Mouse (Mus musculus) spleen, postnatal 4 days (tissue): ENCODE measurements at regions not wholly inside any gene's neighbourhood (a gene's known extent, or its start where the extent isn't known, plus 50 kb on each side); places are given as distances from the start of the nearest gene placed in this dataset.

ENCODE experiments used
- DNase-seq, 2 experiments: peaks; one replicate each; pipeline ENCODE4 v3.0.0; 2022; ENCODE audit warnings: low spot score in 2 of 2

DNA sequence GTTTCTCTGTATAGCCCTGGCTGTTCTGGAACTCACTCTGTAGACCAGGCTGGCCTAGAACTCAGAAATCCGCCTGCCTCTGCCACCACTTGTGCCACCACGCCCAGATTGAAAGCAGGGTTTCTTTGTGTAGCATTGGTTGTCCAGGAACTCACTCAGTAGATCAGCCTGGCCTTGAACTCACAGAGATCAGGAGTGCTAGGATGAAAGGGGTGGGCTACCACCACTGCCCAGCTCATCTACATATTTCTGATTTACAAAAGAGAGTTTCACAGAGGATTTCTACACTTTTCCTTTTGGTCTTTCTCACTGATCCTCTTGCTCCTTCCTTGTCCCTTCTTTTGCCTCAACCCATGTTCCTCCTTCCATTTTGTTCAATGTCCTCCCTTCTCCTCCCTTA is 53.1 kb upstream of the Lbx1 start:
- DNase-seq, result no peak

DNA sequence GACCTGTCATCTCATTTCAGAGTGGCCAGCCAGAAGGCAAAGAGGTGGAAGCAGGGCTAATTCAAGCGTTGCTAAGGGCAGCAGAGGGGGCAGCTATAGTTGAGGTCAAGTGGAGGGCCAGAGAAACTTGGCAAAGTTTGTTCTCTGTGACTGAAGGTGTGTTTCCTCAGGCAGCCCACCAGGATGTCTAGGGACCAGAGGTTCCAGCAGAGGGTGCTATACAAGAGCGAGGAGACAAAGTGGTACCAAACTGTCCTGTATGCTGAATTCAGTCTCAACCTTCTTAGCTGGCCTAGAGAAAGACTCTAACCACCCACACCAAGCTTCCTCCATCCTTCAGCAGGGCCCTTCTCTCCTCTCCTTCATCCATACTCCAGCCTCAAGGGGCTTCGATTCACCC is 62.2 kb upstream of the Lbx1 start:
- no peak for DNase-seq

DNA sequence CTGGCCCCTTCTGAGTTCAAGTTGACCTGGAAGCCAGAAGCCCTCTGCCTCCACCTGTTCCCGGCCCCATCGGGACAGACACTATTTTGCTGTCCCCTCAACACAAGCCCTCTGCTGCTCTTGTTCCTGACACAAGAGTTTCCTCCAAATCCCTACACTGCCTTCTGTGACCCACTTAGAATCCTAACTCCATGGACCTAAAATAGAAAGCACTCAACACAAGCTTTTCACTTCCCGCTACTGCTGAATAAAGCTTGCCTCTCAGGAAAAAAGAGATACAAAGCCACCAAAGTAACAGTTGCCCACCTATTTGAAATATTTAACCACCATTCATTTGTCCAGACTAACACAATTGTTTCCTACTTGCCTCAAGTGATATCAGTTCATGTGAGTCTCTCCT is 63.7 kb upstream of the Lbx1 start:
- DNase-seq, result no peak

DNA sequence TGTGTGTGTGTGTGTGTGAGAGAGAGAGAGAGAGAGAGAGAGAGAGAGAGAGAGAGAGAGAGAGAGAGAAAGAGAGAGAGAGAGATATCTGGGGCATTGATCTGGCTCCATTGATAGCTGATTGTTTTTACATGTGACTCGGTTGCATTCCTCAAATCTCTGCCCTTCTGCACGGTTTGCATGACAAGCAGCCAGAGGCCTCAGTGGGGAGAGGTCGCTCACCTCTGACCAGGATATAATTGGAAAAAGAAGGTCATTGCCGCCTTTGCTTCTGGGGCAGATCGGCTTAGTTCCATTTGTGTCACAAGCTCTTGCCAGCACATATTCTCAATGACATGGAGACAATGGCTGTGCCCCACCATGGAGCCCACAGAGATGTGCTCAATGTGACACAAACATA is 63.8 kb upstream of the Btrc start:
- DNase-seq, result no peak

DNA sequence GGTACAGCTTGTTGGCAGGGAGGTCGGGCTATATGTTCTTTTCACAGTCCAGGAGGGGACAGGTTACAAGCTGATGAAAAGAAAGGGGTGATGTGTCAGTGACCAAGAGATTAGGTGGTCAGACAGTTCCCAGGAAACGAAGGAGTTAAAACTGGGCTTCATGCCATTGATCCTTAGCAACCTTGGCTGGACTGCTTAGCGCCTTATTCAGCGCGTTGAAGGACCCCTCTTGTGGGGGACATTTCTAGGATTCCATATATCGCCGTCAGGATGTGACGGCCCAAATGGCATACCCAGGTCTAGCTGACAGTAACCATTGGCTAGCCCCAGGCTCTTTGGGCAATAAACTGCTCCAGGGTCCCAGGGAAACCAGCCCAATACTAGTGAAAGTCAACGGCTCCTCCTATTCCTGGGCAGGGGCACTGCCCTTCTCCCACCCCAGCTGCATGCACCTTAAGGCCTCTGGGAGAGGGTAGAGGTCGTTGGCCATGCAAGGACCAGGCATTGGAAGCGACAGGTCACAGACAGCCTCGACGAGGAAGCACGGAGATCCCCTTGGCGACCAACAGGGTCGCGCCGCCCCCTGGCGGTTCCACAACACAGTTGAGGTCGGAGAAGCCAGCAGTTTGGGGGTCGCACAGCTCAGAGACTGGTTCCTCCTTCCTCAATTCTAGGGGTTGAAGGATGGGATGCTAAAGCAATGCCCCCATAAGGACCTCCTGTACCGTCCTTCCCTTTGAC is 62.7 kb upstream of the Btrc start:
- no peak for DNase-seq

DNA sequence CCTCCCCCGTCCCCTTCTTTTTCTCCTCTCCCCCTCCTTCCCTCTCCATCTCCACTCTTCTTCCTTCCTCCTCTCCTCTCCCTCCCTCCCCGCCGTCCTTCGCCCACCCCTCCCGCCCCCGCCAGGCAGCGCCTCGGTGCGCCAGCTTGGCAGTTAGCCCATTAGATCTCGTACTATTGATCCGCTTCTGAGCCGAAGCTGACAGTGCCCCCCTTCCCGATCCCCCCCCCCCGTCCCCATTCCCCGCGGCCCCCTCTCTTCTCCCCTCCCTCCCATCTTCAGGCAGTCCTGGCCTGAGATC is 62.2 kb upstream of the Btrc start:
- DNase-seq, result no peak

DNA sequence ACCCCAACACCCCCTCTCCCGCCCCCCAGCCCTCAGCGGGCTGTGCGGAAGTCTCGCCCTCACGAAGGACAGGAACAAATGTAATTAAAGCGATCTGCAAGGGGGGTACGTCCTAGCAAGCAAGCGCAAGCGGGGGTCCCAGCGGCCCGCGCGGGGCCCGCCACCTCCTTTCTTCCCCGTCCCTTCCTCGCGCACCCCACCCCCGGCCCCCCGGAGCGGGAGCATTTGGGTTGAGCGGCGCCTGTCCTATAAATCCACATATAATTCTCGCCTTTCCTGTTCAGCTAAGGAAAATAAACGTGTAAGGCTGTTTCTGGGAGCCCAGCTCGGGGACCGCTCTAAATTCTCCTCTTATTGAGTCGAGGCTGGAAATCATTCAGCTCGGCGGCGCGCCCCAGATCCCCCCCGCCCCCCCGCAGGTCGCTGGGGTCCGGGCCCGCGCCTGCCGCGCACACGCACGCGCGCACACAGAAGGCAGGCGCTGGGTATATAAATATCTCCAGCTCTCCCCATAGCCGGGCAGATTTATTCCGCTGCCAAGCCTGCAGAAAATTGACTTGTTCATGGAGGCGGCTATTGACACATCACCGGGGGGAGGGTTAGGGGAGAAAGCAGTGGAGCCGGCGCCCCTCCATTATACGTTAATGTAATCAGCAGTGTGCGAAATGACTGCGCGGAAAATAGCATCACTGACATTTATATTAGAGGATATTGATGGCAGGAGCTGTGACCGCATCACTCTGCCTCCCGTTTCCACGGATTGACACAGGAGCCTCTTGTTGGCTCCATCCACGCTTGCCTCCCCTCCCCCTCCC is 61.6 kb upstream of the Btrc start:
- DNase-seq, result no peak

DNA sequence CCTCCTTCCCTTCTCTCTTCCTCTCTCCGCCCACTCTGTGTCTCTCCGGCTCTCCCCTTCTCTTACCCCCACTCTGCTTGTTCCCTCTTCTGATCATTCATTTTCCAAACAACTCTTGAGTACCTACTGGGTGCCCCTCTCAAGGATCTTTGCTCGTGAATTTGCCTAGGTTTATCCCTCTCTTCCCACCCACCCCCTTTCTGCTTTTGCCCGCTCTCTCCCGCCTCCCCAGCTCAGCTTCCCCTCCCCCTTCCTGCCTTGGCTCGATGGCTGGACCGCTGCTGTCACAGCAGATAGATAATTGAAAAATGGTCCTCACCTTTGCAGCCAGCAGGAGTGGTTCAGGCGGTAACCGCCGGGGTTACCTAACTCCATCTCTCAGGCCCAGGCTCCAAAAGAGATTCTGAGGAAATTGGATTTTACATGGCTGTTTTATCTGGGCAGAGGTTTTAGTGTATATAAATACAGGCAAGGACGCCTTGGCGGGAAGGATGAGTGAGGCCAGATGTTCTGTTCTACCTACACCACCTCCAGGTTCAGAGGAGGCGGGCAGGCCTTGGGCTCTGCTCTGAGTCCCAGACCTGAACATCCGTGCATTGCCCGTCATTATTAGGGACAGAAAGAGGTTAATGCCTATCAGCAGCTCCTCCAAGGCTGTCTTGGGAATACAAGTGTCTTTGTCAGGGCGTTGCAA is 60.8 kb upstream of the Btrc start:
- no peak for DNase-seq

DNA sequence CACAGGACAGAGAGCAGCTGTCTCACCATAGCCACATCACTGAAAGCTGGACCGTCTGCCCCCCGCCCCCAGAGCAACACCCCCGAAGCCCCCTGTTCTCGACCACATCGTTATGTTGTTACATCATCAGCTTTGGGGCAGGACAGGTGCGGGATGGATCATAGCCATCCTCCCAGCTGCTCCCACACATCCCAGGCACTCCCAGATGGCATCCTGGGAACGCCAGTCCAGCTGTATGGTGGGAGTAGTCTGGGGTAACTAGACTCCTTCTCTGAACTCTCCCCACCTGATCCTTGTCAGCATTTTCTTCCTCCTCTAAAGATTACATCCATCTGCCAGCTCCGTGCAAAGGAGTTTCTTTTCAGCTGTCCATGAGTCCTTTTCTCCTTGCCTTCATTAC is 59.0 kb upstream of the Btrc start:
- no peak for DNase-seq

DNA sequence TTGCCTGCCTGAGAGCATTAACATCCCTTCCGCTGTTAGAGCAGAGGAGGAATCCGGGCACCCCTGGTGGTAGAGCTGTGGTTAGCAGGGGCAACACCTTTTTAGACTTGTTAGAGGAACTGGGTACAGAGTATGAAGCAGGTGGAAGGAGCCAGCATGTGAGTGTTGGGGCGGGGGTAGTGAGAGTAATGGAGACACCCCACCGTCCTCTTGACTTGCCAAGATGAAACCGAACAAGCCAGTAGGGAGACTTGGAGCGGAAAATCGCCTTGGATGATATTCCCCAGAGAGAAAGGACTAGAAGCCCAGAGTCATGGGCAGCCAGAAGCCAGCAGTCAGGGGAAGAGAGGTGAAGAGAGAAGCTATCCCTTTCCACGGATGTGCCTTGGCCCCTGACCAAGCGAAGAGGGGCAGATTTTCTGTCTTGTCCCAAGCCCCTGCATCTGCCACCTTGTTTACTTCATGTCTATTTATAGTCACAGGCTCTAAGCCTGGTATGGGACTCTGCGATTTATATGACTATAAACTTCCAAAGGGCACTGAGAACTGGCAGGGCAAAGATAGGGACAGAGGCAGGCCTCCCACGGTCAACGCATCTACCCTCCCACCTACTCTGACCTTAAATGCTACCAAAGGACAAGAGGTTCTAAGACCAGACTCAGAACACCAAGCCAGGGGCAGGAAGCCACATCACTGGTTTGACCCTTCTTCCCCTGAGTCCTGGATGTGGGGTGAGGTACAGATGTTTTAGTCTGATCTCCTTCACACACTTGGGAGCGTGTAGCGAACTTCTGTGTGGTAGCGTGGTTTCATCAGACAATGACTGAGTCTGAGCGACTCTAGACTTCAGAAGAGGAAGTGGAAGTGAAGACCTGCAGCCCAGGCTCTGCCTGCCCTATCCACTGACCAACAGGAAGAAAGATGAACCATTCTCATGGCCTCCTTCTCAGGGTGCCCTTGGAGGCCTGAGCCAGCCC is 55.9 kb upstream of the Btrc start:
- DNase-seq, result peak; percentile 50 to 73

DNA sequence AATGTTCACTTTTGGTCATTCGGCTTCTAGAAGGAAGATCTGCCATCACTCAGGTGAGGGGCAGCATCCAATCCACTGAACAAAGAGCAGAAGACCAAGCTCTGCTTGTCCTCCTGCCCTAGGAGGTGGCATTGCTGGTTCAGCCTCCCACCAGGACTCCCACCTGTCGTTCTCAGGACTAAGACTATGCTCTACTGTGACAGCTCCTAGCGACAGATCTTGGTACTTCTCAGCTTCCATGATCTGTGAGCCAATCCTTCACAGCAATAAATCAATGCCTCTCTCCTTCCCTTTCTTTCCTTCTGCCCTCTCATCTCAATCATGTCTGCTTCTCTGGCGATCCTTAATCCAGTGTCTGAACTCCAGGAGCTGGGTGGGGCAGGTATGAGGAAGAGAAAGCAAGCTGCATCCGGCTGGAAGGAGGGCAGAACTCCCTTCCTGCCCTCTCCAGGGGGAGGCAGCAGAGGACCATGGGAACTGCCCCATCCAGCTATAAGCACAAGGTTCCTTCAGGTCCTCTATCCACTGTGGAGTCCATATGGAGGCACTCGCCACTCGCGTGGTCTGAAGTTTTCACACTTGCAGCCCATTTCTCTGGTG is 54.8 kb upstream of the Btrc start:
- no peak for DNase-seq

DNA sequence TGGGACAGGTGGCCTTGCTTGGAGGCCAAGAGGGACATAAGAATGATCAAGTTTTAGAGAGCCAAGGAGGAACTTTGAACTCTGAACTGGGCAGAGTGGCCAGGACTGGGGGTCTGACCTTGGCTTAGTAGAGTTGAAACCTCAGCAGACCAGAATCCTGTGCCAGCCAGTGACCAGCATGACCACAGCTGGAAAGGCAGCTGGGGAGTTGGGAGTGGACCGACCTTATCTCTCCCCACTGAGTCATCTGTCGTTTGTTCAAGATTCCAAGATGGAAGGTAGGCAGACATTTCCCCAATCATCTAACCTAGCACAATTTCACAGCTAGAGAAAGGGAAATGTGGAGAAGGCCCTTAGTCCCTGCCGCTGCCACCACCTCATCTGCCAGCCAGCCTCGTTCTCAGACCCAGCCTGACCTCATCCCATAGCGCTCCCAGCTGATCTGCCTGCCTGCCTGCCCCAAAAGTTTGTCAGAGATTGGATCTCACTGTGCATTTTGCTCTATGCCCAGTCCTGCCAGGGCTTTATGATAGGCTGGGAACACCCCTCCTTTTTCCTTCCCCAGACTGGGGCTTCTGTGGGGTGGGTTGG is 53.1 kb upstream of the Btrc start:
- DNase-seq, result no peak

DNA sequence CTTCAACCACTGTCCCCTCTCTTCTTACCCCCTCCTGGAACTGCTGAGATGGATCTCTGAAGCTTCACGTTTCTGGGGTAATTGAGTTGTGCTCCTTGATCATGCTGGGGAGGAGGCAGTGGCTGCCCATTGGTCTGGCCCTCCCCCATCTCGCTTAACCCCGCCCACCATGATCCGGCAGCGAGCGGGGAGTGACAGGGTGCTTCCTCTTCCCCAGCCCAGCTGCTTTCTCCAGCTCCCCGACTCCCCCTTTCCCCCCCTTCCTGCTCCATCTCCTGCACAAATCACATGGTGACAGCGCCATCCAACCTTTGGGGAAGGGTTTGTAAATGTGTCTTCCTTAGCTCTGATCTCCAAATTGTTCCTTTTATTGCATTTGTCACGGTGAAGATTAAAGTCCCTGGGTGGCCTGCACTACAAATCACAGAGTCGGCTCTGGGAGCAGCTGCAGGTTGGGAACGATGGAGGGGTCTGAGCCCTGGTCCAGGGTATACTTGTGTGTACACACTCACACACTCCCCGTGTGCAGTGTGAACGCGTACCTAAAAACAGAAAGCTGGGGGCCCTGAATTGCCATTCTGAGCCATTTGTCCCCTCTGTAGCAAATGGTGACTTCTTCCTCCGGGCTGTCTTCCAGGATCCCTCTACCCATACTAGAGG is 52.5 kb upstream of the Btrc start:
- peak; percentile 51 to 76 for DNase-seq

DNA sequence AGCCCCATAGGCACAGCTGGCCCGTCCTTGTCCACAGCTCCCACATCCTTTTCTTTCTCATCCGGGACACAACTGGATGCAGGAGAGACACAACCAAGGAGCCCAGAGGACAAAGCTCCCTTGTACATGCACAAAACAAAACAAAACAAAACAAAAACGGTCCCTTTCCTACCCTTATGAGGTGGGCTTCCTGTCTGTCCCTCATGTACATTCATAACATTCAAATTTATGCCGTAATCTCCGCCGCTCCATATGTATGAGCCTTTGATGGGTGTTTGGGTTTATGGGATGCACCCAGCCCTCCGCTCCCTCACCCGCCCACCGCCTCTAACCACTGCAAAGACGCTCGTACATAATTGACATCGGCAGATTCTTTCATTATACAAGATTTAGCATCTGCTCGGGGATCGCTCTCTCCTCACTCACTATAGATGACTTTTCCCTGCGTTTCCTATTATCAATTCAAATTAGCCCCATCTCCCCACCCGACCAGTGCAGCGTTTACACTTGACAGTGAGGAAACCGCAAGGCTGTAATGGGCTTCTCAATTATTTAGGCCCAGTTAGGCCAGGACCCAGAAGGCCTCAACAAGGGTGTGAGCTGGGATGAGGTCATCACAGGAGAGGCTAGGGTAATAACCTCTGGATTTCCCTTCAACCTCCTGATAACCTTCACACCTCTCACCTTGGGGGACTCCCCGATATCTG is 51.5 kb upstream of the Btrc start:
- no peak for DNase-seq

DNA sequence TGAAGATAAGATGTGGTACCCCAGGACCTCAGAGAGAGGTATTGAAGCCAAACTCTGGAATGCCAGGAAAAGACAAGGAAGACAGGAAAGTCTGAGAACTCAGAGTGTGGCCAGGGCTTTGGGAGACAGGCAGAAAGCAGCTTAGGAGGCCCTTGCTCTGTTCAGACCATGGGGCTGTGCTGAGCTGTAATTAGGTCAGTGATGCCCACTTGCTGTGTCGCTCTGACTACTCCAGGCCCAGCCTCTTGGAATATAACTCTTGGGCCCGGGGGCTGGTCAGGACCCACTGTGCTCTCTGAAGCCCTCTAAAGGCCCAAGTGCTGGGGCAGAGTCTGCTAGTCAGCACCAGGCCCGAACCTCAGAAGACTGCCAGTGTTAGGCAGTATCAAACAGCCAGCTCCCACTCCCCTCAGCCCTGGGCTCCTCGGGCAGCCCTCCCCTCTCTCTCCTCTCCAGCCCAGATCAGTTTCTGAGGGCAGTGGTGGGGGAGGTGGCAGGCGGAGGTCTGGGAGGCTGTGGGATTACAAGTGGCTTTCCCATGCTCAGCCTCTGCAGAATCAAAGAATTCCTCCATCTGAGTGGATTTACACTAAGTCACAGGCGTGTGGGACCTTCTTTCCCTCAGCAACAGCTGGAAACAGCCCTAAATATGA is 50.7 kb upstream of the Btrc start:
- DNase-seq, result no peak
